Comparison of ENCODE assay signal across 8 mouse cellular contexts in the genomic region with DNA sequence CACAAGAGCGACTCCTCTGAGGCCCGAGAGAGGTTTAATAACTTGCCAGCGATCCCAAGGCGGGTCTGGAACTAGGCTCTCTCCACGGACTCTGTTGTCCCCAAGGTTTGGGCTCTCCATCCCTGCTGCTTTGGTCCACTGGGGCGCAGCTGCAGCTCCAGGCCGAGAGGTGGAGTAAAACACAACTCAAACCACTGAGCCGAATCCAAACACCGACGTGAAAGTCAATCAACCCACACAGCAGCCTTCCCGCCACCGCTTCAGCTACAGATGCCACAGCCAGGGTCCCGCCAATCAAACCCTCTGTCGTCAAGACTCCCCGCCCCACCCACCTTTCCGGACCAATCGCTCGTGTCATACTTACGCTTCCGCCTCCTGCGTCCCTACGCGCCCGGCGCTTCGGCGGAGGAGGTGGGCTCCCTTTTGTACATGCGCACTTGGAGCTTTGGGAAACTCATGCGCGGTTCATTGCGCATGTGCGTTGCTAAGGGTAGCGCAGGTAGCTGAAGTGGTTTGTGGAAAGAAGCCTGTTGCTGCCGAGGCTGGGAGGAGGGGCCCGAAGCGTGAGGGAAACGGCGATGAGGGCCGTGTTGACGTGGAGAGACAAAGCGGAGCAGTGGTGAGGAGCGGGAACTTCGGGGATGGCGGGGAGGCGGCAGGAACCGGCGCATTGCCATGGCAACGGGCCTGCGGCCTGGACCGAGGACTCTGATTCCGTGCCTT. TPM values are rescaled to one million over a fixed set of nuclear protein-coding genes. Genes with fewer than 3 reads are reported as not detected.
A peak's percentile ranks its signal among the peaks of the same experiment; 100 is the strongest.
DNase-seq lines count a peak whose midpoint lies in the region; ATAC-seq and TF ChIP-seq lines count a peak whose summit lies in the region.

A gene (minus strand): TSS at position 281 of the 723 bp plus-strand sequence.
A gene (plus strand): TSS at position 380 of the 723 bp plus-strand sequence.

- H3K9ac ChIP-seq in ES-E14 (ENCODE audit: insufficient read depth, low read depth, low read length, poor library complexity, severe bottlenecking) = peak within 1 kb of the TSS; percentile 83
- H3K9ac ChIP-seq in forebrain, embryonic 15.5 days (replicated peaks) = peak within 1 kb of the TSS; percentile 58

- in situ Hi-C loops in ES-E14 (cut with MboI; ENCODE audit: low sequenced_read_pairs in 2 of 2, unreplicated experiment in 2 of 2) = no loop called here

- peak; percentile 44; the same call in 1 of the 2 replicates for TF ChIP-seq CTCF in lung, adult 2 months (IDR thresholded peaks at IDR 0.05; ENCODE audit: insufficient read depth, low read length)

- H3K36me3 ChIP-seq in ES-E14 (ENCODE audit: control insufficient read depth, insufficient read depth, low read length, poor library complexity, severe bottlenecking) = peaks cover 12% of the 10 kb centered on the region
- H3K36me3 ChIP-seq in forebrain, embryonic 15.5 days = peaks cover 10% of the 10 kb centered on the region

- no peaks in the 10 kb centered on the region for H3K4me1 ChIP-seq in ES-E14 (ENCODE audit: control insufficient read depth in 2 of 2, insufficient read depth in 2 of 2, low read length in 2 of 2, poor library complexity in 1 of 2)
- peaks cover 29% of the 10 kb centered on the region for H3K4me1 ChIP-seq in forebrain, embryonic 15.5 days
- H3K4me1 ChIP-seq in lung, adult 2 months (ENCODE audit: control insufficient read depth, insufficient read depth, low read length) = no peaks in the 10 kb centered on the region

- peak within 1 kb of the TSS; percentile 76 to 84 for H3K4me3 ChIP-seq in ES-E14 (ENCODE audit: insufficient read depth in 1 of 2, low read depth in 1 of 2, low read length in 2 of 2, poor library complexity in 1 of 2, severe bottlenecking in 1 of 2)
- H3K4me3 ChIP-seq in forebrain, embryonic 15.5 days = peak within 1 kb of the TSS; percentile 52
- peak within 1 kb of the TSS; percentile 74 for H3K4me3 ChIP-seq in lung, adult 2 months (replicated peaks; ENCODE audit: extremely low read depth, low read depth, low read length)

- peak; percentile 99 for DNase-seq in ES-E14 (ENCODE audit: low read depth, low spot score)
- DNase-seq in cerebellum, adult 11-12 months = peak; percentile 99
- DNase-seq in heart, postnatal 25 days (ENCODE audit: low spot score) = peak; percentile 98
- DNase-seq in layer of hippocampus, adult 18-20 months (ENCODE audit: low spot score in 2 of 2) = peak; percentile 99
- DNase-seq in lung, adult 2 months = peak; percentile 94
- DNase-seq in thymus, adult 18-20 months = peak; percentile 99 to 100

- ATAC-seq in forebrain, embryonic 15.5 days (replicated peaks) = peak; percentile 99
- ATAC-seq in neutrophil, adult 5-6 weeks (ENCODE audit: extremely low read depth, insufficient number of reproducible peaks, low FRiP score, poor library complexity, severe bottlenecking) = peak; percentile 97

- WGBS in forebrain, embryonic 15.5 days = under 1% methylated on average over 51 of the region's 51 CpGs
- WGBS in lung, adult 2 months = under 1% methylated on average over 50 of the region's 51 CpGs

- no peaks in the 10 kb centered on the region for H3K9me3 ChIP-seq in ES-E14 (ENCODE audit: control insufficient read depth, insufficient read depth, low read depth, low read length)
- H3K9me3 ChIP-seq in forebrain, embryonic 15.5 days = no peaks in the 10 kb centered on the region

- peak; percentile 43; the same call in 1 of the 2 replicates for TF ChIP-seq POLR2A in lung, adult 2 months (IDR thresholded peaks at IDR 0.05; ENCODE audit: borderline replicate concordance, extremely low read depth, low read depth, low read length)

- peak within 1 kb of the TSS; percentile 81 for H3K27ac ChIP-seq in ES-E14 (ENCODE audit: insufficient read depth, low read depth, low read length, poor library complexity, severe bottlenecking)
- H3K27ac ChIP-seq in forebrain, embryonic 15.5 days (replicated peaks) = peak within 1 kb of the TSS; percentile 89

- H3K4me2 ChIP-seq in forebrain, embryonic 15.5 days (replicated peaks) = peak within 1 kb of the TSS; percentile 76

- intact Hi-C loops in heart, postnatal 25 days (cut with DNase I) = loop anchor here (5.0 kb wide), 1 partner anchor 44 kb away; no protein-coding TSS in a partner anchor

- H3K27me3 ChIP-seq in forebrain, embryonic 15.5 days = no peaks in the 10 kb centered on the region

TF ChIP-seq in ES-E14, 5 proteins besides CTCF, POLR2A, EP300 and RAD21:
- no peak for TF ChIP-seq HCFC1 (IDR thresholded peaks at IDR 0.05; ENCODE audit: borderline replicate concordance, insufficient read depth, low read length)
- TF ChIP-seq MAFK (IDR thresholded peaks at IDR 0.05; ENCODE audit: insufficient read depth, low read depth, low read length) = no peak
- TF ChIP-seq ZC3H11A (IDR thresholded peaks at IDR 0.05; ENCODE audit: borderline replicate concordance, low read depth, low read length) = no peak
- TF ChIP-seq CHD2 (IDR thresholded peaks at IDR 0.05; ENCODE audit: low read depth, low read length) = no peak
- TF ChIP-seq ZNF384 (IDR thresholded peaks at IDR 0.05; ENCODE audit: low read depth, low read length) = no peak

RNA-seq across cellular contexts. Expression of the first gene that starts in this region (rescaled TPM):
- 15.1 and 18.8 TPM in 2 replicates for total RNA-seq in ES-E14 (2012; rRNA removed)
- 15.5 and 16.3 TPM in 2 replicates for polyA plus RNA-seq in forebrain, embryonic 15.5 days (2015; fragmentation: Nextera tagmentation; extraction: Ambion mirVana)
- 1 to 10 TPM in 1 of 2 experiments, under 1 TPM in 1; 0.95 to 1.2 TPM for total RNA-seq in heart, postnatal 25 days (2021)
- total RNA-seq in layer of hippocampus, adult 18-20 months (2021) = 1 to 10 TPM; 5.8 to 7.2 TPM
- polyA plus RNA-seq in lung, adult 2 months (2012; rRNA removed) = 1.3 and 2.5 TPM in 2 replicates
- 34.9 and 35.7 TPM in 2 replicates for total RNA-seq in neutrophil, adult 5-6 weeks (2017)

RNA-seq across cellular contexts. Expression of the second gene that starts in this region (rescaled TPM):
- total RNA-seq in ES-E14 (2012; rRNA removed) = 8.5 and 10.4 TPM in 2 replicates
- polyA plus RNA-seq in forebrain, embryonic 15.5 days (2015; fragmentation: Nextera tagmentation; extraction: Ambion mirVana) = 28.2 and 29.4 TPM in 2 replicates
- 10 to 100 TPM; 11.4 to 11.7 TPM for total RNA-seq in heart, postnatal 25 days (2021)
- total RNA-seq in layer of hippocampus, adult 18-20 months (2021) = 10 to 100 TPM; 26.4 to 33.5 TPM
- 12.6 and 13.4 TPM in 2 replicates for polyA plus RNA-seq in lung, adult 2 months (2012; rRNA removed)
- 1.6 and 2.8 TPM in 2 replicates for total RNA-seq in neutrophil, adult 5-6 weeks (2017)

Comparison
In these comparisons a context has a peak if more than half of its experiments do, and no peak if none do; other contexts are left out.
1. Peak in every context shown above with its lines: DNase-seq, ATAC-seq, H3K4me3 ChIP-seq and H3K27ac ChIP-seq.